Mouse (Mus musculus): ENCODE results near the gene Akap6. TPM values are rescaled to one million over a fixed set of nuclear protein-coding genes. Genes with fewer than 3 reads are reported as not detected.

Akap6 gene
- total and polyA plus RNA-seq, 2 experiments from 2014 or later, result 18.2 to 69.3 TPM

DNA sequence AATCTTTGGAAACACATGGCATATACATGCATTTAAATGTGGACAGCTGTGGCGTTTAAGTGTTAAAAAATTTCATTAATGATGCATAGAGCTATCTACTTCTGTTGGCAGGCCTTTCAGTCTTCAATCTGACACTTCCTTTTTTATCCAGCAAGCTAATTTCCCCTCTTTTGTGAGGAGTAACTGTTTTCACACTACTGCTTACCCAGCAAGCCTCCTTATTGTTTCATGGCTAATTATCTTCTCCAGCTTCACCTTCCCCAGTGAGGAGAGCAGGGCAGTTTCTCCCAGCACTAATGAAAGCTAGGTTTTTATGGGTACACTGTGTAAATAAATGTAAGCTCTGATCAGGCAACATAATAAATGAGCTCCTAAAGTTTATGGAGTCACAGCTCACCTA lies 425.5 kb downstream of the Akap6 start:
- Histone ChIP-seq H3K4me1 (ENCODE audit: insufficient read depth, low read length) (no peaks in the 10 kb centered on the region), H3K4me3 (ENCODE audit: low read depth, low read length) (no peak overlapping the region), H3K36me3 (ENCODE audit: insufficient read depth, low read length) (no peaks in the 10 kb centered on the region), H3K27ac (ENCODE audit: low read depth, low read length) (0 out of 2 replicates have a peak overlapping the region, but pooled peaks have one; percentile 8), H3K4me2 (ENCODE audit: low read depth, low read length, poor library complexity, severe bottlenecking) (no peak overlapping the region; the same call in 1 of the 2 replicates), H3K27me3 (ENCODE audit: insufficient read depth, low read length) (no peaks in the 10 kb centered on the region), H3K9me3 (ENCODE audit: low read length) (no peaks in the 10 kb centered on the region), H3K9ac (replicated peaks; ENCODE audit: low read length, poor library complexity, severe bottlenecking) (no peak overlapping the region)
- no peak for TF ChIP-seq CTCF (IDR thresholded peaks at IDR 0.05)
- DNase-seq (ENCODE audit: low spot score) (peak; percentile 27), ATAC-seq (ENCODE audit: low FRiP score) (no peak)
- WGBS, result 6% methylated on average over 1 of the region's 1 CpGs

DNA sequence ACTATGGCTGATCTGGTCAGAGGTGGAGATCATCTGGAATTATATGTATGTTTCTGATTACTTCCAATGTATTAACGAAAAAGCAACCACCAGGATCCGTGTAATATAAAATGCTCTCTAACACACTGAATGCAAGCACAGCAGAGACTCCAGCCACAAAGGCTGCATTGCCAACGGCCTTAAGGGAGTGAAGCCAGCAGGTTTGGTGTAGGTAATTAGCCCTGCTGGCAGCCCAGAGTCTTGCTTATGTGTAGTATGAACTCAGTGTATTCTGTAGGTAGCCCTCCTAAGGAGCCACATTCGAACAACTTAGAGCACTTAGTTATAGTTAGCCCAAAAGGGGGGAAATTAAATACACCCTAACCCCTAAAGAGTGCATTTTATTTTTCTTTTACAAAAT lies 426.1 kb downstream of the Akap6 start:
- Histone ChIP-seq H3K36me3 (ENCODE audit: insufficient read depth, low read length) (no peaks in the 10 kb centered on the region), H3K27me3 (ENCODE audit: insufficient read depth, low read length) (no peaks in the 10 kb centered on the region), H3K9me3 (ENCODE audit: low read length) (no peaks in the 10 kb centered on the region), H3K4me2 (ENCODE audit: low read depth, low read length, poor library complexity, severe bottlenecking) (no peak overlapping the region), H3K4me1 (ENCODE audit: insufficient read depth, low read length) (no peaks in the 10 kb centered on the region), H3K4me3 (ENCODE audit: low read depth, low read length) (no peak overlapping the region), H3K9ac (replicated peaks; ENCODE audit: low read length, poor library complexity, severe bottlenecking) (no peak overlapping the region), H3K27ac (ENCODE audit: low read depth, low read length) (no peak overlapping the region)
- DNase-seq (ENCODE audit: low spot score) (peak; percentile 12), ATAC-seq (ENCODE audit: low FRiP score) (no peak)
- WGBS, result 66% methylated on average over 4 of the region's 4 CpGs
- no peak for TF ChIP-seq CTCF (IDR thresholded peaks at IDR 0.05)

DNA sequence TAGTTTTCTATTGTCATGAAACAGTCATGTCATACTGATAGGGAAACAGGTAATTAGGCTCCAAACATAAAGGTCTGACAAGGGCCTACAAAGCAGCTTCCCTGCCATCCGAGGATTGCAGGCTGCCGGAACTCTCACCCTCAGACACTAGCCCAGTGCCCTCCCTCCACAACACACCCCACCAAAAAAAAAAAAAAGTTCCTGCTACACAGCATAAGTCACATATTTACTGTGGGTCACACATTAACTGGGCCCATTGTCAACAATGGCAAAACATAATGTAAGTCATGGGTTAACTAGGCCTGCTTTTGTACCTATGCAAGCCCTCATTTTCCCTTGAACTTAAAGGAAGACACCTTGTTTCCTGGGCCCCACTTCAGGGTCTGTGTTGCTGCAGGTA lies 435.0 kb downstream of the Akap6 start:
- H3K27me3 ChIP-seq (ENCODE audit: insufficient read depth, low read length), result no peaks in the 10 kb centered on the region
- no peak overlapping the region for H3K4me3 ChIP-seq (ENCODE audit: low read depth, low read length)
- TF ChIP-seq CTCF (IDR thresholded peaks at IDR 0.05), result no peak
- WGBS, result 92% methylated on average over 2 of the region's 2 CpGs
- no peak overlapping the region for H3K27ac ChIP-seq (ENCODE audit: low read depth, low read length)
- DNase-seq (ENCODE audit: low spot score), result no peak
- H3K9me3 ChIP-seq (ENCODE audit: low read length), result no peaks in the 10 kb centered on the region
- no peaks in the 10 kb centered on the region for H3K36me3 ChIP-seq (ENCODE audit: insufficient read depth, low read length)
- no peak overlapping the region for H3K9ac ChIP-seq (replicated peaks; ENCODE audit: low read length, poor library complexity, severe bottlenecking)
- no peaks in the 10 kb centered on the region for H3K4me1 ChIP-seq (ENCODE audit: insufficient read depth, low read length)
- no peak overlapping the region for H3K4me2 ChIP-seq (ENCODE audit: low read depth, low read length, poor library complexity, severe bottlenecking)
- ATAC-seq (ENCODE audit: low FRiP score), result no peak

DNA sequence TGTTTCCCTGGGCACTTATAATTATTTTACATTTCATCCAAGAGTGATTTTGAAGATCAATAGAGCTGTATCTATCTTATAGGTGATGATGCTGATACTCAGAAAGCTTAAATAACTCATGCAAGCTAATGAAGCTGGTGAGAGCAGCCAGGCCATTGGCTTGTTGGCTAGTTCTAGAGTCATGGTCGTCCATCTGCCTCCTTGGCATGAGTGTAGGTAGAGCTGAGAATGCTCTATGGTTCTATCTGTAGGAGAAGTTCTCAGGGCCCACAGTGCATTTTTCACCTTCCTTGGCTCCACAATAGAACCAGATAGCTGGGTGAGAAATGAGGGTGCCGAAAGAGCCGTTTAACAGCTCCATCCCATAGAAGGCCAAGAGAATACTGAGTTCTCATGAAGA lies 438.1 kb downstream of the Akap6 start:
- WGBS, result 97% methylated on average over 3 of the region's 3 CpGs
- no peaks in the 10 kb centered on the region for H3K4me1 ChIP-seq (ENCODE audit: insufficient read depth, low read length)

DNA sequence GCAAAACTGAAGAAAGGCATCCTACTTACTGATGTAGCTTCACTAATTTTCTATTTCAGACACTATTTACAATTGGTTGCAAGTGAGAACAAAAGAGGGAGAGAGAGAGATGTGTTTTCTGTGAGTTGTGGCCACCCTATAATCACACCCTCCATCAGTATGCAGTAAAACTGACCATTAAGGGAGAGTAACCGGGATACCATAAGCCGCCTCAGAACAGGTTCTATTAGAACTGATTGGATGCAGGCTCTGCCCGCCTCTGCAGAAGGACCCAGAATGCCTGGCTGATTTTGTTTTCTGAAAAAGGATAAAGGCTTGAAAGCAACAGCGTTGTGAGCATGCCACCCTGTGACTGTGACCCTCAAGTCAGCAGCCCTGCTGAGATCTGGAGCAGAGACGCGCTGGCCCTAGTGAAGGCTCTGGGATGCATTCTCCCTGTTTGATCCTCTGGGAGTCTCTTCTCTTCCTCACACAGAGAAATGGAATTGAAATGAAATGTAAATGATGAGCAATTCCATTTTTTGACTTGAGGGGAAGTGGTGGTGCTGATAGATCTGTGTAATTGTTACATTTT lies 445.0 kb downstream of the Akap6 start:
- peak overlapping the region; percentile 14; the same call in 1 of the 2 replicates for H3K27ac ChIP-seq (ENCODE audit: low read depth, low read length)
- DNase-seq (ENCODE audit: low spot score), result no peak
- no peak for TF ChIP-seq CTCF (IDR thresholded peaks at IDR 0.05)
- H3K27me3 ChIP-seq (ENCODE audit: insufficient read depth, low read length), result no peaks in the 10 kb centered on the region
- H3K4me2 ChIP-seq (ENCODE audit: low read depth, low read length, poor library complexity, severe bottlenecking), result no peak overlapping the region
- no peaks in the 10 kb centered on the region for H3K9me3 ChIP-seq (ENCODE audit: low read length)
- WGBS, result 41% methylated on average over 6 of the region's 6 CpGs
- no peak; the same call in 1 of the 2 replicates for ATAC-seq (ENCODE audit: low FRiP score)
- 0 out of 2 replicates have a peak, but pooled peaks cover 18% of the 10 kb centered on the region for H3K36me3 ChIP-seq (ENCODE audit: insufficient read depth, low read length)
- H3K9ac ChIP-seq (replicated peaks; ENCODE audit: low read length, poor library complexity, severe bottlenecking), result no peak overlapping the region
- H3K4me1 ChIP-seq (ENCODE audit: insufficient read depth, low read length), result no peaks in the 10 kb centered on the region; the same call in 1 of the 2 replicates
- no peak overlapping the region for H3K4me3 ChIP-seq (ENCODE audit: low read depth, low read length)

More for the DNA sequence above, 438.1 kb downstream of the Akap6 start:
- Histone ChIP-seq H3K36me3 (ENCODE audit: insufficient read depth, low read length) (0 out of 2 replicates have a peak, but pooled peaks cover 15% of the 10 kb centered on the region), H3K27me3 (ENCODE audit: insufficient read depth, low read length) (no peaks in the 10 kb centered on the region), H3K27ac (ENCODE audit: low read depth, low read length) (no peak overlapping the region), H3K4me2 (ENCODE audit: low read depth, low read length, poor library complexity, severe bottlenecking) (no peak overlapping the region), H3K9ac (replicated peaks; ENCODE audit: low read length, poor library complexity, severe bottlenecking) (no peak overlapping the region), H3K9me3 (ENCODE audit: low read length) (no peaks in the 10 kb centered on the region), H3K4me3 (ENCODE audit: low read depth, low read length) (no peak overlapping the region)
- no peak for DNase-seq (ENCODE audit: low spot score)
- no peak for TF ChIP-seq CTCF (IDR thresholded peaks at IDR 0.05)
- no peak for ATAC-seq (ENCODE audit: low FRiP score)

DNA sequence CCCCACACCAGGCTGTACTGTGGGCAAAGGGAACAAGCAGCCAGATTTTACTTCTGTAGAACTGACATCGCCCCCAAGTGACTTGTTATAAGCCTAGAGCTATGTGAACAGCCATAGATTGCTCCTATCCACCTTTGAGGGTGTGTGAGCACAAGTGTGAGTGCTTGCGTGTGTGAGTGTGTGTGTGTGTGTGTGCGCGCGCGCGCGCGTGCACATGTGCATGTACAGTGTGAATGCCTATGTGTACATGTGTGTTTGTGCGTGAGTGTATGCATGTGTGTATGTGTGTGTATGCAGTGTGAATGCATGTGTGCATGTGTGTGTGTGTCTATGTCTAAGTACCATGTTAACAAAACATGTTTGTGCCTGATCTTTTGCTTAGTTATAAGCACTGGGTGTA lies 445.6 kb downstream of the Akap6 start:
- Histone ChIP-seq H3K4me3 (ENCODE audit: low read depth, low read length) (no peak overlapping the region), H3K9ac (replicated peaks; ENCODE audit: low read length, poor library complexity, severe bottlenecking) (no peak overlapping the region), H3K27ac (ENCODE audit: low read depth, low read length) (0 out of 2 replicates have a peak overlapping the region, but pooled peaks have one; percentile 14), H3K4me1 (ENCODE audit: insufficient read depth, low read length) (no peaks in the 10 kb centered on the region; the same call in 1 of the 2 replicates), H3K27me3 (ENCODE audit: insufficient read depth, low read length) (no peaks in the 10 kb centered on the region), H3K36me3 (ENCODE audit: insufficient read depth, low read length) (0 out of 2 replicates have a peak, but pooled peaks cover 13% of the 10 kb centered on the region), H3K4me2 (ENCODE audit: low read depth, low read length, poor library complexity, severe bottlenecking) (no peak overlapping the region), H3K9me3 (ENCODE audit: low read length) (no peaks in the 10 kb centered on the region)
- peak; percentile 9; the same call in 1 of the 2 replicates for TF ChIP-seq CTCF (IDR thresholded peaks at IDR 0.05)
- no peak for ATAC-seq (ENCODE audit: low FRiP score)
- DNase-seq (ENCODE audit: low spot score), result no peak
- WGBS, result 97% methylated on average over 10 of the region's 10 CpGs

Measured in midbrain, postnatal 0 days (tissue).